6 mouse cellular contexts compared by ENCODE assay signal in the genomic region with DNA sequence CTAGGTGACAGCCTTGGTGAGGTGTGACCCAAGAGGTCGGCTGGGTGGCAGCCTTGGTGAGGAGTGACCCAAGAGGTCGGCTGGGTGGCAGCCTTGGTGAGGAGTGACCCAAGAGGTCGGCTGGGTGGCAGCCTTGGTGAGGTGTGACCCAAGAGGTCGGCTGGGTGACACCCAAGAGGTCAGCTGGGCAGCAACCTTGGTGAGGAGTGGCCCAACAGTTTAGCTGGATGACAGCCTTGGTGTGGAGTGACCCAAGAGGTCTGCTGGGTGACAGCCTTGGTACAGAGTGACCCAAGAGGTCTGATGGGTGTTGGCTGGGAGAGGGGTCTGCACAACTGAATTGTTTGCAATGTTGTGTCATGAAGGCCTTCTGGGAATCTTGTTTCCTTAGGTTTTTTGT. TPM values are rescaled to one million over a fixed set of nuclear protein-coding genes. Genes with fewer than 3 reads are reported as not detected.
"Had no signal": no experiment of that assay in that cellular context is flagged by ENCODE, and none has a peak within 500 bp of the region (broad histone marks: within the 10 kb centered on the region; RNA-seq: fewer than 3 reads in every experiment).

No protein-coding gene starts in this region.

RNA-seq across cellular contexts. Expression of a gene that starts 13.1 kb away (rescaled TPM):
- total RNA-seq: megakaryocyte progenitor cell, adult 5-6 weeks; megakaryocyte, adult 5-6 weeks; megakaryocyte-erythroid progenitor cell, adult 5-6 weeks; monocyte, adult 5-6 weeks had no signal
- polyA plus RNA-seq: macrophage, myocyte had no signal
